Mouse (Mus musculus): ENCODE data around the gene Dnase2b.

The Dnase2b gene

GRCm38 (mm10) chr3:146615496-146615895, at the start of gene Dnase2b:
Gene Dnase2b, minus strand, starts transcription at chr3:146615596.
- no peak for DNase-seq (ENCODE audit: low spot score)

DNA sequence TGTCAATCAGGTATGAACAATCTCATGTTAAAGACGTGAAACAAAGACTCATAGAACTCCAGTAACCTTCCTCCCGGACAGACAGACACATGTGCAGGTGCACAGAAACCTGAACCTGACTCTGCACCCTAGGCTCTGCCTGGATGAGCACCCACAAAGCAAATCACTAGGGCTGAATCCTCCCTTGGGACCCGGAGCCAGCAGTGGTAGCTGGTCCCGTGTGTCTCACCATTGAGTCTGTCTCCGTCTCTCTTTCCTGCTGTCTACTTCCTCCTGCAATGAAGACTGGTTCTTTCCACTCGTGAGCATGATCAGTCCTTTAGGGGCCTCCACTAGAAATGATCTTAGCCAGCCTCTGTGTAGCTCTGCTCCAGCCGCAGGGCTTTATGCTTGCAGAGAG, 46.5 kb upstream of the Dnase2b start:
- no peak for DNase-seq (ENCODE audit: low spot score)

- no peak for DNase-seq (ENCODE audit: low spot score)
Observed at GRCm38 (mm10) chr3:146661001-146661400, 45.6 kb upstream of the Dnase2b start.

DNA sequence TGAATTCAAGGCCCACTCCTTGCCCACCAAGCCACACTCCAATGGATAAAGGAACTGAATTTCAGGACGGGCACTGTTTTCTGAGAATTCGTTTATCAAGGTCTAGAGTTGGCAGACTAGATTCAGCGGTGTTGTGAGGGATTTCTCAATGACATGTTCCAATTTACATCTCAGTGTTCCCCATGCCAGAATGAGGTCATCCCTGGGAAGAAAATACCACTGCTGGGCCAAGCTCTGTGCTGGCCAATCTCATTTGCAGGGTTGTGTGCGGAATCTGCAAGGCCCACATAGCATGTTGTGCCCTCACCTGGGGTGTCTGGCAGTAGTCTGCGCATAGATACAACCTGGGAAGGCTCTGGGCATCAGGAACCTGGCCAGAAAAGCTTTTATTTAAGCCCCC, 43.9 kb upstream of the Dnase2b start:
- no peak for DNase-seq (ENCODE audit: low spot score)

GRCm38 (mm10) chr3:146658061-146658639, 42.8 kb upstream of the Dnase2b start:
- DNase-seq (ENCODE audit: low spot score), result no peak

DNA sequence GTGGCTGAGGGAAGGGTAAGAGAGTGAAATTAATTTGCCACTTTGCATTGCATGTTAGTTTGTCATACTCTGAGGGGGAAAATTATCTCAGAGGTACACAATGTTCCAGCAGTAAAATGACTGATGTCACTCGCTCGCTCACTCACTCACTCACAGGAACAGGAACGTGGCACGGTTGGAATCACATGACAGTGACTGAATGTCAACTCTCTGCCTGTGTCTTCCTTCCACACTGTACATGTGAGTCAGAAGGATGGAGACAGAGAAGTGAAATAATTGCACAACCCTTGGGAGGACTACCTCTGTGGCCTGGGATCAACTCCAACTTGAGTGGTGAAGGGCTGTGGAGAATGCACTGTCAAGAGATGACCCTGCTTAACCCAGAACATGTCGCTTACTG, 42.0 kb upstream of the Dnase2b start:
- DNase-seq (ENCODE audit: low spot score), result no peak

GRCm38 (mm10) chr3:146655111-146655577, 39.7 kb upstream of the Dnase2b start:
- DNase-seq (ENCODE audit: low spot score), result no peak

GRCm38 (mm10) chr3:146653692-146654091, 38.3 kb upstream of the Dnase2b start:
- DNase-seq (ENCODE audit: low spot score), result no peak

DNA sequence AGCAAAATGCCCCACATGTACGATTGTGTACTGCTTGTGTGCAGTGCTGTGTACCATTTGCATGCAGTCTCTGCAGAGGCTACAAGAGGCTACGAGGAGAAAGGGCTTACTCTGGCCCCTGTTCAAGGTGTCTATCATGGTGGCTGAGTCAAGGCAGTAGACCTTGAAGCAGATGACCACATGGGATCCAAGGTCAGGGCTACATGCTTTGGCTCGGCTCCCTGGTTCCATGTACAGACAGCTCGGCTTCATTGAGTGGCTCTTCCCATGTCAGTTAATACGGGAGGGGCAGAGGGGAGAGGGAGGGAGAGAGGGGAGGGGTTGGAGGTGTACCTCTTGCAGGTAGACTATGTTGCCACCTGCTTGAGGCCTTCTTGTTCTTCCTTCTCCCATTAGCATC, 37.0 kb upstream of the Dnase2b start:
- DNase-seq (ENCODE audit: low spot score), result no peak

GRCm38 (mm10) chr3:146651217-146651616, 35.8 kb upstream of the Dnase2b start, which contains the start of gene 4930503B20Rik:
Gene 4930503B20Rik, minus strand, starts transcription at chr3:146651317.
- DNase-seq (ENCODE audit: low spot score), result no peak

- no peak for DNase-seq (ENCODE audit: low spot score)
Observed at GRCm38 (mm10) chr3:146650716-146651115, 35.3 kb upstream of the Dnase2b start.

GRCm38 (mm10) chr3:146649311-146649894, 34.0 kb upstream of the Dnase2b start:
- DNase-seq (ENCODE audit: low spot score), result no peak

- DNase-seq (ENCODE audit: low spot score), result no peak
Observed at GRCm38 (mm10) chr3:146641818-146642427, 26.5 kb upstream of the Dnase2b start.

GRCm38 (mm10) chr3:146632506-146632905, 17.1 kb upstream of the Dnase2b start:
- DNase-seq (ENCODE audit: low spot score), result no peak

- DNase-seq (ENCODE audit: low spot score), result no peak
Observed at GRCm38 (mm10) chr3:146628227-146628982, 13.0 kb upstream of the Dnase2b start.

- DNase-seq (ENCODE audit: low spot score), result no peak
Observed at GRCm38 (mm10) chr3:146625766-146626165, 10.4 kb upstream of the Dnase2b start.

- DNase-seq (ENCODE audit: low spot score), result no peak
Observed at GRCm38 (mm10) chr3:146621966-146622365, 6.6 kb upstream of the Dnase2b start.

DNA sequence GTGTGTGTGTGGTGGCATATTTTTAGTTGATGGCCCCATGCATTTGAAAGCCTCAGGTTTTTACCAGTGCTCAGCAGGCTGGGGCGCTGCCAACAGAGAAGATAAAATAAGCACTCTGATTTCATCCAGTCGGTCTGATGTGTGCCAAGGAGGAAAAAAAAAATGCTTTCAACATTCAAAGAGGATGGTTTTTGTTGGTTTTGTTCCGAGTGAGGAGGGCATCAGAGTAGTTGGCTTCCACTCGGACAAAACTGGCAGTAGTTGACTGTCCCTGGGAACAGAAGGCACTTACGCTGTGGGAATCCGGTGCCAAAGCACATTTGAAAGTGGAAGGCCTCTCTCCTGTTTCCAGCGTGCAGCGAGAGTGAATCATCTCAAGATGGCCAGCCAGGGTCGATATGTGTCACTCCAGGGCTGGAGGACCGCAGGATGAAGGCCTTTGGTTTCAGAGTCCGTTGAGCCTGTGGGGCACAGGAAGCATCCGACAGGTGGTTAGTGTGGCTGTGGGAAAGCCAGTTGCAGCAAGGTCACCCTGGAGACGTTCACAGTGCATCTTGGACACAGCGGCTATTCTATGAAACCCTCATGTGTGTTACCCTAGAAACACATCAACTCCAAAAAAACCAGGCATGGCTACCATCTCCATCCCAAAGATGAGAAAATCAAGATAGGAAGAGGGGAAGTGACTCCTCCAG, 5.3 kb upstream of the Dnase2b start:
- DNase-seq (ENCODE audit: low spot score), result peak; percentile 14

GRCm38 (mm10) chr3:146620101-146620500, 4.7 kb upstream of the Dnase2b start:
- no peak for DNase-seq (ENCODE audit: low spot score)

- DNase-seq (ENCODE audit: low spot score), result no peak
Observed at GRCm38 (mm10) chr3:146618357-146618756, 3.0 kb upstream of the Dnase2b start.

- DNase-seq (ENCODE audit: low spot score), result no peak
Observed at GRCm38 (mm10) chr3:146617946-146618345, 2.5 kb upstream of the Dnase2b start.
